Mouse (Mus musculus) retina, adult 2 months (tissue): ENCODE results near the gene Olfml1.
A peak's percentile ranks its signal among the peaks of the same experiment; 100 is the strongest.

Experiments used
- DNase-seq: peaks from one replicate; pipeline ENCODE4 v3.0.0-alpha.2; 2012; ENCODE audit warnings: low read depth, low spot score

The Olfml1 gene

DNA sequence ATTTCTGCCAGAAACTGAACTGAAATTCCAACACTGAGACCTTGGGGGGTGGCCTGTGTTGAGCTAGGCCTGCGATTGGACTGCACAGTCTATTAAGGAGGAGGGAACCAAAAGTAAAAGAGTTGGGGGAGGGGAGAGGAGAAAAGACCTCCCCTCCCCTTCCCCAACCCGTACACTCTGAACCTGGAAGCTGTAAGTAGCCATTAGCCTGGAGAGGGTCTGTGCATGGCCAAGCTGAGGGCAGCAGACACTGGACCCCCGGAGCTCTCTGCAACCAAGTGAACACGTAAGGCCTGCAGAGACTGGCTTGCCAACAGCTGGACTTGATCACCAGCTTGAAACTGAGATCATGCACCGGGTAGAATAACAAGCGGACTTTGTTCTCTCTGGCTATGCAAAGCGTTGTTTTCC is at the start of gene Olfml1:
Gene Olfml1 (plus strand): TSS at position 186 of the 411 bp plus-strand sequence.
- no peak for DNase-seq

- no peak for DNase-seq
Observed at GRCm38 (mm10) chr7:107519256-107520025, 47.8 kb upstream of the Olfml1 start.

DNA sequence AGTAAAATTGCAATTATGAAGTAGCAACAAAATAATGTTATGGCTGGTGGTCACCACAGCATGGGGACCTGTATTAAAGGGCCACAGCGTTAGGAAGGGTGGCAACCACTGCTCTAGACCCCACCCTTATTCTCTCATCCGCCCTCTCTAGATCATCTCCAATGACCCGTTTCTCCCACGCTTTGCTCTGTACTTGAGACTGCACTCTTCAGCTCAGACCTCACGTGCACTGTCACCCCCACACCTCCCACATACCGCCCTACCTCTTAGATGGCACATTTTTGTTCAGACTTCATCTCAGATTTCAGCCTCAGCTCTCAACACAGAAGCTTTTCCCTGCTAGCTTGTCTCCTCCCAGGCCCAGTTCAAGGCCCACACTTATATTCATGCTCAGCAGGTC is 45.8 kb upstream of the Olfml1 start:
- DNase-seq: no peak

GRCm38 (mm10) chr7:107526299-107526698 is 40.9 kb upstream of the Olfml1 start:
- DNase-seq: peak; percentile 38

- no peak for DNase-seq
Observed at GRCm38 (mm10) chr7:107528169-107528772, 39.0 kb upstream of the Olfml1 start.

GRCm38 (mm10) chr7:107529364-107529763 is 37.9 kb upstream of the Olfml1 start:
- no peak for DNase-seq

DNA sequence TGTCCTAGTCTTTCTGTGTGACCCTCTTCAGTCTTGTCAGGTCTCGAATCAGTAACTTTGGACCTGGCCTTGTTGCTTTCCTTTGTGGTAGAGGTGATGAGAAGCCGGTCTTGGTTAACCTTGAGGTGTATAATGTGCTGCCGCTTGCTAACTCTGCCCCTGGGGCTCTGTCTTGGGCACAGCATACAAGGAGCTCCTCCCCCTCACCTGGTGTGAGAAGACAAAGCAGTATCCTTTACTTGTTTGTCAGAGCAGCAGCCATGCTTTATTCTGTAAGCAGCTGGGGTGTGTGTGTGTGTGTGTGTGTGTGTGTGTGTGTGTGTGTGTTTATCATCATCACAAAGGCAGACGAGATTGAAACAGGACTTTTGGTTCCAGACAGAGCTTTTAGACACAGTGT is 31.9 kb upstream of the Olfml1 start:
- DNase-seq: no peak

GRCm38 (mm10) chr7:107536516-107536915 is 30.7 kb upstream of the Olfml1 start:
- DNase-seq: no peak

- DNase-seq: no peak
Observed at GRCm38 (mm10) chr7:107540034-107540433, 27.2 kb upstream of the Olfml1 start.

DNA sequence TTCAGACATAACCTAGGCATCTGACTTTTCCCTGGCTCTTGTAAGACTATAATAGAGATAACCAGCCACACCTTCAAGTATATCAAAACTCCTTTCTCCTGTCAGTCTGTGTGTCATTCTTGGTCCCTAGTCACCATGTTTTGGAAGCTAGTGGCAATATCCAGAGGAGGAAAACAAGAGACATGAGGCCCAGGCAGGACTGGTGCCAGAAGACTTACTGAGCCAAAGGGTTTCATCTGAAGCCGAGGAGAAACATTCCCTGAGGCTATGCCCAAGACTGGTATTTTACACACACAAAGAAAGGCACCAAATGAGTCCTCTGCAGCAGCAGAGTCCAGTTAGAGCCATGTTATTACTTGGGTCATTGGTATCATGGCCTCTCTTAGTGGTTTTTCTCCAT is 22.2 kb upstream of the Olfml1 start:
- DNase-seq: no peak

DNA sequence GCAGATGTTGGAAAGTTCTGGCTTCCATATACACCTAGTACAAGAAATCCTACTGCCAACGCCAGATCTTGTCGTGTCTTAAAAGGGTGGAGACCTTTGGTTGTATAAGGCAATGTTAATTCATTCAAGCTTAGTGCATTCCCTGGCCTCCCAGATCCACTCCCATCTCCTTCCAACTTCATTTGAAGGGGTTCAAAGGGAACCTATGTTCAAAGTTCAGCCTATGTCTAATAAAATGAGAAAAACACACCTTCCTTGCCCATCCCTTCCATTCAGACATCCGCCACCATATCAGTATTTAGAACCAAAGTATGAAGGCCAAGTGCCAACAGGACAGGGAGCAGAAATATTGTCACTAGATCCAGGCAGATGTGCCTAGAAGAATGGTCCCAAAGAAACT is 19.4 kb upstream of the Olfml1 start:
- no peak for DNase-seq

- no peak for DNase-seq
Observed at GRCm38 (mm10) chr7:107553461-107553860, 13.8 kb upstream of the Olfml1 start.

DNA sequence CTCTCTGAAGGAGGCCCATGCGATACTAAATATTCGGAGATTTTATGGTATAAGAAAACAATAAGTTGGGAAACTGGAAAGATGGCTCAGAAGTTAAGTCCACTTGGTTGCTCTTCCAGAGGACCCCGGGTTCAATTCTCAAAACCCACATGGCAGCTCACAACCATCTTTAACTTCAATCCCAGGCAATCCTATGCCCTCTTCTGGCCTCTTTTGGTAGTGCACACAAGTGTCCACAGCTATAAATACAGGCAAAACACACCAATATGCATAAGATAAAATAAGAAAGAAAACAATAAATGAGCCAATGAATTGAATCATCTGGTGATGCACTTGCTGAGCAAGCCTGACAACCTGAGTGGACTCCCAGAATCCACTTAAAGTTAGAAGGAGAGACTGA is 11.3 kb upstream of the Olfml1 start:
- DNase-seq: no peak

- DNase-seq: no peak
Observed at GRCm38 (mm10) chr7:107560675-107561074, 6.6 kb upstream of the Olfml1 start.

DNA sequence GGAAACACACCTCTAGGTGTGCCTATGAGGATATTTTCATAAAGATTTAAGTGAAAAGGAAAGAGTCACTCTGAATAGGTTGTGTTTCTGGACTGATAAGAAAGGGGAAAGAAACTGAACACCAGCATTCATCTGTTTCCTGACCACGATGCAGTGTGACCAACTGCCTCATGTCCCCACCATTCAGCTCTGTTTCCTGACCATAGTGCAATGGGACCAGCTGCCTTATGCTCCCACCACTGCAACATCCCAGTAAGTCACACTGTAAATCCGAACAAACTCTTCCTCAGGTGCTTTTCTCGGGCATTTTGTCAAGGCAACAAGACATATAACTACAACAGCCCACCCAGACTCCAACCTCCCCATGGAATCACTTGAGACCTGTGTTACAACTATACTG is 5.7 kb upstream of the Olfml1 start:
- DNase-seq: no peak

DNA sequence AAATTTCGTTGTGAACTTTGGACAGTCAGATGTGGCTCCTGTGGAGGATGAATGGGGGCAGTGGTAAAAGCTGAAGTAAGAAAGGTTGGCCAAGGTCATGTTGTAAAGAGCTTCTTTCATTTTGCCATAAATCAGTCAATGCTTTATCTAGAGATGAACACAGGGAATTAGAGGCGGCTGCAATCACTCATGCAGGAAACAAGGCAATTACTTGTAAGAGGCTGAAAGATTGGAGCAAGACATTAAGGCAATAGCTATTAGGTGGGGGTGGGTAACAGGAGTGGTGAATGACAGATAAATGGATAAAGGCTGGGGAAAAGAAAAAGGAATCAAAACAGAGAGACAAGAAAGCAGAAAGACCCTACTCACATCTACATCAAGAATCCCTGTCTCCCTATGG is 3.5 kb upstream of the Olfml1 start:
- DNase-seq: no peak

DNA sequence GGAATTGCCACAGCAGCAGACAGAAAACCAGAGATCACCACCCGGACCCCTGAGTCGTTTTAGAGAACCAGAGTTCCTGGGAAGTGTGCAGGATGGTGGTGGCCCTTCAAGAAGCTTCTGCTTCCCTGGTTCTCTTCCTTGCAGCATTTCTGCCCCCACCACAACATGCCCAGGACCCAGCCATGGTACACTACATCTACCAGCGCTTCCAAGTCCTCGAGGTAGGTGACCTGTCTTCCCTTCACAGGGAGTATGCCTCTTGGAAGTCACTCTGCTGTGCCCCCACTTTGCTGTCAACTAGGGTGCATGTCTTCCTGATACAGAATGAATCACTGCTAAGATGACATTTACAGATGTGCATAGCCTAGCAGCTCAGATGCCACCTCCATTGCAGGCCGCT is 428 bp downstream of the Olfml1 start:
- no peak for DNase-seq

DNA sequence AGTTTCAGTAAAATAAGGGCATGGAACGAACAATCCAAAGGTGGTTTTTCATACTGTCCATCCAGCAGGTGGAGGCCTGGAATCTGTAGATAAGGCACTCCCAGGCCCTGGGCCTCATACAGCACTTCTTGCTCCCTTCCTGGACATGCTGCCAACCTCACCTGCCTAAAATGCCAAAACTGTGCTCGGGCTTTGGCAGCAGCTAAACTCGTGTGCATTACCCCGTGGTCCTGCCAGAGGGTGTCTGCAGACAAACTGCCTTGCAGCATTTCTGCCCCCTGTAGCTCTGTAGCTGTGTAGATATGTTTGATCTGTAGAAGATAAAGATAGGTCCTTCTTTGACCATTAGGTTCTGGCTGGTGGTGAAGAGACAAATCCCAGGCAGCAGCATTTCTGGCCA is 1.7 kb downstream of the Olfml1 start:
- DNase-seq: no peak

- DNase-seq: no peak
Observed at GRCm38 (mm10) chr7:107573856-107574255, 6.6 kb downstream of the Olfml1 start.

- DNase-seq: no peak
Observed at GRCm38 (mm10) chr7:107574276-107574675, 7.0 kb downstream of the Olfml1 start.

DNA sequence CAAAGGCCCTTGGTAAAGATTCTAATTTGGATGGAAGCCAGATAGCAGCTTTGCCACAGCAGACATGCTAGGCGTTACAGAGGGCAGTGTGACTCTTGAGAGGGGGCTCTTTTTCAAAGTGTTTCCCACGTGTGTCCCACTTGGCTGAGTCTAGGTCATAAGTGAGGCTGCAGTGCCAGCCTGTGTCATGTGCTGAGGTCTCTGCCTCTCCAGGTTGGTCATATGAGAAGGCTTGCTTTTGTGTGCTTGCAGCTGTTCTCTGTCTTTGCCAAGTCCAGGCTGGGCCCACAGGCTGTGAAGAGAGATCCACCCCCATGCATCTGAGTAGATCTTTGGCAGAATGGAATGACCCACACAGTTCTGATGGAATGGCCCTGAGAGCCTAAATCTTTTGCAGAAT is 25.4 kb downstream of the Olfml1 start:
- no peak for DNase-seq

- DNase-seq: no peak
Observed at GRCm38 (mm10) chr7:107593904-107594303, 26.7 kb downstream of the Olfml1 start.

GRCm38 (mm10) chr7:107594325-107594856 is 27.1 kb downstream of the Olfml1 start:
- peak; percentile 13 for DNase-seq
